Mouse (Mus musculus): Measurements from ENCODE around the gene Dok5. TPM values are rescaled to one million over a fixed set of nuclear protein-coding genes. Genes with fewer than 3 reads are reported as not detected.

Gene Dok5
- total and polyA plus RNA-seq, 2 experiments from 2014 or later = 29.7 to 38.0 TPM

DNA sequence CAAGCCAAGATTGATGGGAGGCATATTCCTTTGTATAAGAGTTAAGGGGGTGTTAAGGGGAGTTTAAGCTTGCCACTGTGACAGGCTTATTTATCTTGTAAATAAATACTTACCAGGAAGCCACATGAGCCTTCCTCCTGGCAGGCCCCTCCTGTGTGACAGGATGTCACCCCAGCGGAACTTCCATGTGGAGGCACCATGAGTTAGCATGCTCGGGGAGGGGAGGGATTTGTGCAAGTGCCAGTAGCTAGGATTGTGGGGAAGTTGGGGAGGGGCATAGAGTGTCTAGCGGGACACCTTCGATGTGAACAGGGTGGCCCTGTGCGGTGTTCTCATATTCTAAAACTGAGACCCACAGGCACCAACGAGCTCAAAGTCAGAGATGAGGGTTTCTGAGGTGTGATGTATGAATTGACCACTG, 97.6 kb downstream of the Dok5 start:
- no peaks in the 10 kb centered on the region for H3K36me3 ChIP-seq (ENCODE audit: insufficient read depth, low read length)
- H3K4me3 ChIP-seq (ENCODE audit: low read length) = no peak overlapping the region
- WGBS = 65% methylated on average over 6 of the region's 6 CpGs
- no peak overlapping the region for H3K9ac ChIP-seq (replicated peaks; ENCODE audit: low read length)
- H3K4me2 ChIP-seq (ENCODE audit: low read depth, low read length) = no peak overlapping the region
- no peak for DNase-seq (ENCODE audit: low spot score)
- no peak for ATAC-seq
- H3K9me3 ChIP-seq (ENCODE audit: low read length) = no peaks in the 10 kb centered on the region
- no peak for TF ChIP-seq CTCF (IDR thresholded peaks at IDR 0.05; ENCODE audit: low read depth)
- no peak overlapping the region for H3K27ac ChIP-seq
- H3K27me3 ChIP-seq (ENCODE audit: insufficient read depth, low read length) = no peaks in the 10 kb centered on the region
- H3K4me1 ChIP-seq (ENCODE audit: insufficient read depth, low read length) = peaks cover 6% of the 10 kb centered on the region; the same call in 1 of the 2 replicates

DNA sequence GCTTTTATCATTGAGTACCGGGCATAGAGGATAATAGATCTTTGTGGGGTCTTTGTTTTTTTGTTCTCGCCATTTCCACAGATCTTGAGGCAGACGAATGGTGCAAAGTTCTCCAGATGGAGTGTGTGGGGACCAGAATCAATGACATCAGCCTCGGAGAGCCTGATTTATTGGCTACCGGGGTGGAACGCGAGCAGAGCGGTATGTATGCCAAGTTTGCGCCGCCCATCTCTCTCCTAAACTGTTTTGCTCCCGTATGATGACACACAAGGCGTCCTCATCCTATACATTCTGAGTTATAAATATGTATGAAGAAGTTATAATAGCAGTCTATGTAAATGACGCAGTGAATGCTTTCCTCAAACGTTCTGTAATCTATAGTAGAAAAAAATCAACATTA, 98.4 kb downstream of the Dok5 start:
- DNase-seq (ENCODE audit: low spot score) (no peak), ATAC-seq (no peak)
- TF ChIP-seq CTCF (IDR thresholded peaks at IDR 0.05; ENCODE audit: low read depth) = no peak
- H3K9ac ChIP-seq (replicated peaks; ENCODE audit: low read length) = no peak overlapping the region
- H3K4me3 ChIP-seq (ENCODE audit: low read length) = no peak overlapping the region
- 72% methylated on average over 14 of the region's 14 CpGs for WGBS
- H3K4me2 ChIP-seq (ENCODE audit: low read depth, low read length) = no peak overlapping the region
- no peaks in the 10 kb centered on the region for H3K27me3 ChIP-seq (ENCODE audit: insufficient read depth, low read length)
- no peaks in the 10 kb centered on the region for H3K9me3 ChIP-seq (ENCODE audit: low read length)
- peaks cover 6% of the 10 kb centered on the region; the same call in 1 of the 2 replicates for H3K4me1 ChIP-seq (ENCODE audit: insufficient read depth, low read length)
- H3K27ac ChIP-seq = no peak overlapping the region
- H3K36me3 ChIP-seq (ENCODE audit: insufficient read depth, low read length) = no peaks in the 10 kb centered on the region

DNA sequence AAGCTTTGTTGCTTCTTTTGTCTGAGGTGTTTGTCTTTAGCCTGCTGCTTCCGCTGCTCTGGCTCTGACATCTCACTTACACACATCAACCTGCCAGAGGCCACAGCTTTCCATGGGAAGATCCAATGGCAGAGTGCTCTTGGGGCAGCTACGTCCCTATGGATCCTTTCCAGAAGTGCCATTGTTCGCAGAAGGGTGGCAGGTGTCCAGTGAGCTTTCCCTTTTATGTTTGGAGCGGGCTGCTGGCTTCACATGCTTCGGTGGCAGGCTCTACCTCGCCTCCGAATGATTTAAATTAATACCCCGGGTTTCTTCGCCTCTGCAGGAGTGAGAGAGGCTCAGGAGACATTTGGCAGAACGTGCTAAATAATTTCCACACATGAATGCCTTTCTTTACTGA, 105.3 kb downstream of the Dok5 start:
- Histone ChIP-seq H3K36me3 (ENCODE audit: insufficient read depth, low read length) (no peaks in the 10 kb centered on the region), H3K4me2 (ENCODE audit: low read depth, low read length) (no peak overlapping the region), H3K9me3 (ENCODE audit: low read length) (no peaks in the 10 kb centered on the region), H3K9ac (replicated peaks; ENCODE audit: low read length) (no peak overlapping the region), H3K27ac (peak overlapping the region; percentile 58; the same call in 1 of the 2 replicates), H3K27me3 (ENCODE audit: insufficient read depth, low read length) (no peaks in the 10 kb centered on the region), H3K4me1 (ENCODE audit: insufficient read depth, low read length) (peaks cover 8% of the 10 kb centered on the region), H3K4me3 (ENCODE audit: low read length) (no peak overlapping the region)
- 0 out of 2 replicates have a peak, but pooled peaks have one; percentile 10 for TF ChIP-seq CTCF (IDR thresholded peaks at IDR 0.05; ENCODE audit: low read depth)
- peak; percentile 73 for DNase-seq (ENCODE audit: low spot score)
- 24% methylated on average over 10 of the region's 10 CpGs for WGBS
- ATAC-seq = peak; percentile 46; the same call in 1 of the 2 replicates

DNA sequence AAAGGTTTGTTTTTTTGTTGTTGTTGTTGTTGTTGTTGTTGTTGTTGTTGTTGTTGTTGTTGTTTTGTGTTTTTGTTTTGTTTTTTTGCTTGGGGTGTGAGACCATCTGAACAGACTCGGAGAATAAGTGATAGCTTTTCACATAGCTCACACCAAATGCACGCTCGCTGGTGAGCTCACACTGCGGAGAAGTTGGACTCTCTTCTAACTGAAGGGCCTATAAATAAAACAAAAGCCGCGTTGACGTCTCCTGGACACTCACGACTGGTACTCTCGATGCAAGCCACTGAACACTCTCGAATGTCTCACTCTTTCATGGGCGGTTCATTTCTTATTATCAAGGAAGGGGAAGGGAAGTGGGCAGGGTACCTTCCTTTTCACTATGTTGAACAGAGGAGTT, 105.8 kb downstream of the Dok5 start:
- TF ChIP-seq CTCF (IDR thresholded peaks at IDR 0.05; ENCODE audit: low read depth) = no peak
- no peak overlapping the region for H3K9ac ChIP-seq (replicated peaks; ENCODE audit: low read length)
- no peaks in the 10 kb centered on the region for H3K36me3 ChIP-seq (ENCODE audit: insufficient read depth, low read length)
- H3K4me1 ChIP-seq (ENCODE audit: insufficient read depth, low read length) = peaks cover 8% of the 10 kb centered on the region
- H3K27ac ChIP-seq = peak overlapping the region; percentile 58
- DNase-seq (ENCODE audit: low spot score) (no peak), ATAC-seq (no peak)
- no peaks in the 10 kb centered on the region for H3K9me3 ChIP-seq (ENCODE audit: low read length)
- H3K4me3 ChIP-seq (ENCODE audit: low read length) = no peak overlapping the region
- 38% methylated on average over 11 of the region's 11 CpGs for WGBS
- no peak overlapping the region for H3K4me2 ChIP-seq (ENCODE audit: low read depth, low read length)
- H3K27me3 ChIP-seq (ENCODE audit: insufficient read depth, low read length) = no peaks in the 10 kb centered on the region

DNA sequence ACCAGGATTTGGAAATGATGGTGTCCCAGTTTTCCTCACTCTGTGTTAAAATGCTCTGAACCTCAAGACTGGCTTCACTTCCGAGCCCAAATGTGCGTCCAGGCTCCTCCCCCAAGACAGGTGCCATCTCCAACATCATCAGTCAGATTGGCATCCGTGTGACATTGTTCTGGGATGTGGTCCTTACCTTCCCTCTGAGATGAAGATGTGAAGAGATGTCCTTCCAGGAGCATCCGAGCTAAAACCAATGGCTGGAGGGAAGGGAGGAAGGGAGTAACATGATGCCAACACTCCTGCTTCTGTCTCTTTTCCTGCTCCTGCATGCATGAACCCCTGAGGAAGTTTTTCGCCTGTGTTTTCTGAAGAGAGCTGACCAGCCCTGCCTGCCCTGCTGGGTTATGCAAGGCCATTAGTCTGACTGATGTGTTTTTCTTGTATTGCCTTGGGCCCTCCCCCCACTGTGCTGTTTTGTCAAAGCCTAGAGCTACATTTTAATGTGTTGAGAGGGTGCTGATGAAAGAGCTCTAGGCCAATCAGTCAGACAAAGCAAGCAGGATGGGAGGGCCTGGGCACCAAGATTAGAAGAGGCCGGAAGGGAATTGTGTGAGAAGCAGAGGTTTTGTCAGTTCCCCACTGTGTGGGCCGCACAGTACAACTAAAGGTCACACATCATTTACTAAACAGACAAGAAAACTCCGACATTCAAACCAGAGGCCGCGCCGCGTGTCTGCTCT, 106.4 kb downstream of the Dok5 start:
- Histone ChIP-seq H3K4me3 (ENCODE audit: low read length) (no peak overlapping the region), H3K9me3 (ENCODE audit: low read length) (no peaks in the 10 kb centered on the region), H3K4me2 (ENCODE audit: low read depth, low read length) (no peak overlapping the region), H3K9ac (replicated peaks; ENCODE audit: low read length) (no peak overlapping the region), H3K36me3 (ENCODE audit: insufficient read depth, low read length) (no peaks in the 10 kb centered on the region), H3K27me3 (ENCODE audit: insufficient read depth, low read length) (no peaks in the 10 kb centered on the region), H3K27ac (peak overlapping the region; percentile 58), H3K4me1 (ENCODE audit: insufficient read depth, low read length) (peaks cover 8% of the 10 kb centered on the region)
- no peak for TF ChIP-seq CTCF (IDR thresholded peaks at IDR 0.05; ENCODE audit: low read depth)
- ATAC-seq (peak; percentile 84), DNase-seq (ENCODE audit: low spot score) (peak; percentile 64)
- WGBS = 21% methylated on average over 12 of the region's 12 CpGs

DNA sequence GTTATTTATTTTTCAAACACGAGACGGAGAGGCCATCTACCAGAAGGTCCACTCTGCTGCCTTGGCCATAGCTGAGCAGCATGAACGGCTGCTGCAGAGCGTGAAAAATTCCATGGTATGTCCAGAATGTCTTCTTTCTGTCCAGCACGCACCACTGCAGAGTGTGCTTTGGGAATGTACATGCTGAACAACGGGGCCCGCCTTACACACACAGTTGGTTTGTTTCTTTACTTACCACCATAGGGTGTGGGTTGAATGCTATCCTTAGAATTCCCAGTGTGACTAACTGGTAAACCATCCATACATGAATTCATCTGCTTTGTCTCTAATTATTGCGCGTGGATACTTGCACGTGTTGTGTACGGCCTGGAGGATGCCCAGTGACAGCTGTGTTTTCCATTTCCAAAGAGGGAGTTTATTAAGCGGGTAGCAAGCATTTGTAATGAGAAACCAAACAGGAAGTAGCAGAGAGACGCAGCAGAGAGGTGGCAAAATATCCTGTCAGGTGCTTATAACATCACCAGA, 109.9 kb downstream of the Dok5 start:
- H3K36me3 ChIP-seq (ENCODE audit: insufficient read depth, low read length) = no peaks in the 10 kb centered on the region
- no peaks in the 10 kb centered on the region for H3K27me3 ChIP-seq (ENCODE audit: insufficient read depth, low read length)
- no peak overlapping the region for H3K4me3 ChIP-seq (ENCODE audit: low read length)
- no peak for TF ChIP-seq CTCF (IDR thresholded peaks at IDR 0.05; ENCODE audit: low read depth)
- H3K4me2 ChIP-seq (ENCODE audit: low read depth, low read length) = no peak overlapping the region
- WGBS = 38% methylated on average over 13 of the region's 13 CpGs
- H3K4me1 ChIP-seq (ENCODE audit: insufficient read depth, low read length) = peaks cover 7% of the 10 kb centered on the region
- no peak overlapping the region for H3K9ac ChIP-seq (replicated peaks; ENCODE audit: low read length)
- no peak for ATAC-seq
- no peaks in the 10 kb centered on the region for H3K9me3 ChIP-seq (ENCODE audit: low read length)
- H3K27ac ChIP-seq = no peak overlapping the region
- DNase-seq (ENCODE audit: low spot score) = no peak

DNA sequence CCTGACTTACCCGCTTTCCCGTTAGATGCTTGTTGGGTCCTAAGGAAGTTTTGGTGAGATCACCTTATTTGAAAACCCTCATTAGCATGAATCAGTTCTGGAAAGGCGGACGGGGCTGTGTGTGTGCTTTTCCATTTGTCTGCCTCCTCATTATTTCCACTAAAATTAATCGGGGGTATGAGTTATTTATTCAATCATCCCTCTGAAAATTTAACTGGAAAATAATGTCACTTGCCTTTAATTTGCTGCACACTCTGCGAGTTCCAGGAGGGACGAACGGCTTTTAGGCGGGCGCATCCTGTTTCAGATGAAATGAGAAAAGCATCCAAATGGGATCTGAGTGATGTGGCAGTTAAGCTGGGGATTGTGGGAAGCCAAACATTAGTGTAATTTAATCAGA, 113.9 kb downstream of the Dok5 start:
- Histone ChIP-seq H3K27me3 (ENCODE audit: insufficient read depth, low read length) (no peaks in the 10 kb centered on the region), H3K9me3 (ENCODE audit: low read length) (no peaks in the 10 kb centered on the region), H3K4me1 (ENCODE audit: insufficient read depth, low read length) (peaks cover 5% of the 10 kb centered on the region; the same call in 1 of the 2 replicates), H3K27ac (no peak overlapping the region), H3K9ac (replicated peaks; ENCODE audit: low read length) (no peak overlapping the region), H3K4me3 (ENCODE audit: low read length) (no peak overlapping the region), H3K36me3 (ENCODE audit: insufficient read depth, low read length) (no peaks in the 10 kb centered on the region), H3K4me2 (ENCODE audit: low read depth, low read length) (no peak overlapping the region)
- ATAC-seq = no peak
- 76% methylated on average over 10 of the region's 10 CpGs for WGBS
- no peak for TF ChIP-seq CTCF (IDR thresholded peaks at IDR 0.05; ENCODE audit: low read depth)
- DNase-seq (ENCODE audit: low spot score) = no peak
